In genomic region chr4:45730862-45731831, GRCm38 (mm10) we compare ENCODE assay signal across 8 mouse cellular contexts.
DNase-seq lines count a peak whose midpoint lies in the region; ATAC-seq lines count a peak whose summit lies in the region.

No protein-coding gene starts in this region.

- H3K4me2 ChIP-seq in embryonic facial prominence, embryonic 13.5 days: peak overlapping the region; percentile 39
- no peak overlapping the region for H3K4me2 ChIP-seq in intestine, embryonic 16.5 days (ENCODE audit: low read depth, low read length)

- no peak for ATAC-seq in CD4-positive, CD25-positive, alpha-beta regulatory T cell, adult 4 months
- ATAC-seq in embryonic facial prominence, embryonic 13.5 days (ENCODE audit: insufficient number of reproducible peaks, insufficient read depth, low FRiP score, low TSS enrichment, low read depth): peak; percentile 57; the same call in 1 of the 2 replicates
- ATAC-seq in intestine, embryonic 16.5 days: peak; percentile 44

- no peak overlapping the region for H3K4me3 ChIP-seq in embryonic facial prominence, embryonic 13.5 days
- no peak overlapping the region for H3K4me3 ChIP-seq in intestine, embryonic 16.5 days (ENCODE audit: low read length)

- 15% methylated on average over 14 of the region's 14 CpGs for WGBS in embryonic facial prominence, embryonic 13.5 days
- WGBS in intestine, embryonic 16.5 days: 26% methylated on average over 14 of the region's 14 CpGs

- H3K9ac ChIP-seq in embryonic facial prominence, embryonic 13.5 days: no peak overlapping the region
- no peak overlapping the region for H3K9ac ChIP-seq in intestine, embryonic 16.5 days (ENCODE audit: low read depth, low read length)

- DNase-seq in CD4-positive, CD25-positive, alpha-beta regulatory T cell, adult 2 months (ENCODE audit: low read depth, low spot score): peak; percentile 13
- peak; percentile 1 for DNase-seq in 3T3-L1 (ENCODE audit: low read depth, low spot score)
- DNase-seq in retina, embryonic 14.5 days (ENCODE audit: low spot score): peak; percentile 73
- DNase-seq in ovary, adult 18-20 months (ENCODE audit: low spot score): no peak
- DNase-seq in testis, postnatal 10 days (ENCODE audit: low spot score): no peak

- no peaks in the 10 kb centered on the region for H3K36me3 ChIP-seq in embryonic facial prominence, embryonic 13.5 days
- H3K36me3 ChIP-seq in intestine, embryonic 16.5 days (ENCODE audit: control insufficient read depth, insufficient read depth, low read length): no peaks in the 10 kb centered on the region

- H3K27me3 ChIP-seq in embryonic facial prominence, embryonic 13.5 days: no peaks in the 10 kb centered on the region
- H3K27me3 ChIP-seq in intestine, embryonic 16.5 days (replicated peaks; ENCODE audit: control insufficient read depth, insufficient read depth, low read length): no peaks in the 10 kb centered on the region

- peaks cover 35% of the 10 kb centered on the region for H3K4me1 ChIP-seq in embryonic facial prominence, embryonic 13.5 days
- no peaks in the 10 kb centered on the region for H3K4me1 ChIP-seq in intestine, embryonic 16.5 days (ENCODE audit: control insufficient read depth, insufficient read depth, low read length)

- peak overlapping the region; percentile 91 for H3K27ac ChIP-seq in embryonic facial prominence, embryonic 13.5 days
- H3K27ac ChIP-seq in intestine, embryonic 16.5 days (ENCODE audit: low read length): no peak overlapping the region

- H3K9me3 ChIP-seq in embryonic facial prominence, embryonic 13.5 days: no peaks in the 10 kb centered on the region
- H3K9me3 ChIP-seq in intestine, embryonic 16.5 days (ENCODE audit: control insufficient read depth, low read length): no peaks in the 10 kb centered on the region

Comparison
In these comparisons a context has a peak if more than half of its experiments do, and no peak if none do; other contexts are left out.
1. DNase-seq: peak in CD4-positive, CD25-positive, alpha-beta regulatory T cell, adult 2 months (single experiment), 3T3-L1 (single experiment) and retina, embryonic 14.5 days (single experiment); none in ovary, adult 18-20 months (single experiment) and testis, postnatal 10 days (single experiment).